Mouse (Mus musculus) ES-E14 (cell line): ENCODE results near the gene Plekhh2.

Source experiments
- ZC3H11A ChIP-seq: IDR thresholded peaks from 2 replicates; pipeline ENCODE4 v1.6.1; 2012; ENCODE audit warnings: low read depth, mild to moderate bottlenecking, inconsistent platforms, low read length, borderline replicate concordance
- ZNF384 ChIP-seq: IDR thresholded peaks from 2 replicates; pipeline ENCODE4 v1.6.1; 2012; ENCODE audit warnings: low read depth, low read length, inconsistent platforms

DNA sequence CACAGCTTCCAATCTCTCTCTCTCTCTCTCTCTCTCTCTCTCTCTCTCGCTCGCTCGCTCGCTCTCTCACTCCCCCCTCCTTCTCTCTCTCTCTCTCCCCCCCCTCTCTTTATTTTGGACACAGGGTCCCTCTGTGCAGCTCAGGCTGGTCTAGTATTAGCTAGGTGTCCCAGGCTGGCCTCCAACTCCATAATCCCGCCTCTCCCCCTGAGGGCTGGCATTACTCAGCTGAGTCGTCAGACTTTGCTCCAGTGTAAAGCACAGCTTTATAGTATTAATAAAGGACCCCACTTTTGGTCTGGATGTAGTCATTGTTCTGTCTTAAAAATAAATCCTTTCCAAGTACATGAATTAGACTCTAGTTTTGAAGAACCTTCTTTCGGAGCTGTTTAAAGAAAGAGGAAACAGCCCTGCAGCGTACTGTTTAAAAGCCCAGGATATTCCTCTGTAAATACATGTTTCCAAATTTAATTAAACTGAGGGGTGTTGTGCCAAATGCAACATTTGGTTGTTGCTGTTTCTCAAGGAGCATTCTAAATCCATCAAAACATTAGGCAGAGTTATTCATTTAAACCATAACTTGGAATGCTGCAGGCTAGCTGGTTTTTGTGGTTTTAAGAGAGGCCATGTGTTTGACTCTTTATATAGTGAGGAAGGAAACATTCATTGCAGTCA, 70.2 kb downstream of the Plekhh2 start:
- no peak for TF ChIP-seq ZNF384
- no peak for TF ChIP-seq ZC3H11A
